Mouse (Mus musculus) embryonic facial prominence, embryonic 10.5 days (tissue): ENCODE data around the gene Irf7. TPM values are rescaled to one million over a fixed set of nuclear protein-coding genes. Genes with fewer than 3 reads are reported as not detected.

Experiments used
- DNase-seq: peaks from one replicate; pipeline ENCODE4 v3.0.0-alpha.2; 2017; ENCODE audit warnings: low spot score
- H3K27ac ChIP-seq: fragments of 300-500 bp; sonication (generic); replicated peaks from 2 replicates; pipeline ENCODE4 v1.5.1; 2016; ENCODE audit warnings: mild to moderate bottlenecking
- H3K27me3 ChIP-seq: fragments of 300-500 bp; sonication (generic); replicated peaks from 2 replicates; pipeline ENCODE4 v1.6.1; 2016; ENCODE audit warnings: low read depth, mild to moderate bottlenecking; ENCODE audit not compliant: poor library complexity, severe bottlenecking
- H3K36me3 ChIP-seq: fragments of 300-500 bp; sonication (generic); replicated peaks from 2 replicates; pipeline ENCODE4 v1.6.1; 2016; ENCODE audit warnings: mild to moderate bottlenecking, moderate library complexity
- H3K4me1 ChIP-seq: fragments of 300-500 bp; sonication (generic); 2 replicates; pipeline ENCODE4 v1.6.1; 2016
- H3K4me3 ChIP-seq: fragments of 300-500 bp; sonication (generic); 2 replicates; pipeline ENCODE4 v1.5.1; 2016; ENCODE audit warnings: mild to moderate bottlenecking, moderate library complexity
- H3K9me3 ChIP-seq: fragments of 300-500 bp; sonication (generic); 2 replicates; pipeline ENCODE4 v1.6.1; 2016; ENCODE audit warnings: mild to moderate bottlenecking
- WGBS: fragments of 180-500 bp; shearing (Covaris S2); methylation state at CpG from one replicate; pipeline ENCODE4 v1.1.7; 2016; 5-methylcytosine and 5-hydroxymethylcytosine counted together
- polyA plus RNA-seq: library from polyadenylated mRNA; unstranded; fragments of >200 nt; fragmentation: Nextera tagmentation; extraction: Ambion mirVana; gene quantifications from 2 replicates; pipeline ENCODE4 v1.2.1, GENCODE M21; 2016

Gene Irf7
- 0.34 TPM in 2 replicates for polyA plus RNA-seq

GRCm38 (mm10) chr7:141265739-141266561 is at the start of gene Irf7:
Gene Irf7, minus strand, starts transcription at chr7:141266481.
- no peaks in the 10 kb centered on the region for H3K27me3 ChIP-seq
- WGBS = 14% methylated on average over 25 of the region's 25 CpGs
- DNase-seq = no peak
- peaks cover 18% of the 10 kb centered on the region for H3K4me1 ChIP-seq
- H3K4me3 ChIP-seq = peak within 1 kb of the TSS; percentile 55
- no peaks in the 10 kb centered on the region for H3K9me3 ChIP-seq
- peaks cover 36% of the 10 kb centered on the region for H3K36me3 ChIP-seq
- no peak within 1 kb of the TSS for H3K27ac ChIP-seq

- no peak for DNase-seq
- Histone ChIP-seq H3K27ac (no peak overlapping the region), H3K27me3 (no peaks in the 10 kb centered on the region), H3K4me3 (no peak overlapping the region), H3K4me1 (no peaks in the 10 kb centered on the region), H3K9me3 (no peaks in the 10 kb centered on the region), H3K36me3 (peaks cover 100% of the 10 kb centered on the region)
- 78% methylated on average over 5 of the region's 5 CpGs for WGBS
Measured at GRCm38 (mm10) chr7:141315974-141316373, 49.7 kb upstream of the Irf7 start.

DNA sequence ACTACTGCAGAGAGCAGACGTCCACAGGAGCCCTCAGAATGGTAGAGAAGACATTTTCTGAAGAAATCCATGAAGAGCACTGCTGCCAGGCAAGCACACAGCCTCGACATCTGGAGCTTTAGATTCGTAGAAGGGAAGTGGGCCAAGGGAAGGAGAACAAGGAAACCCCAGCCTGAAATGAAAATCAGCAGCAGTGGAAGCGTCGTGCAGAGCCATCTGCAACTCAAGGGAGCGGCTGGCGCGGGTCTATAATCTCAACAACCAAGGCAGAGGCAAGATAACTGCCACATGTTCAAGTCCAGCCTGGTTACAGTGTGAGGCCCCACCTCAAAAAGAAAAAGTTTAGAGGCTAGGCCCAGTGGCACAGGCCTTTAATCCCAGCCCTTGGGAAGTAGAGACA is 48.8 kb upstream of the Irf7 start:
- no peak for DNase-seq
- no peaks in the 10 kb centered on the region for H3K9me3 ChIP-seq
- H3K4me1 ChIP-seq = no peaks in the 10 kb centered on the region
- 91% methylated on average over 8 of the region's 8 CpGs for WGBS
- H3K4me3 ChIP-seq = no peak overlapping the region
- peaks cover 100% of the 10 kb centered on the region for H3K36me3 ChIP-seq
- H3K27ac ChIP-seq = no peak overlapping the region
- no peaks in the 10 kb centered on the region for H3K27me3 ChIP-seq

GRCm38 (mm10) chr7:141314416-141314815 is 48.1 kb upstream of the Irf7 start:
- no peaks in the 10 kb centered on the region for H3K9me3 ChIP-seq
- H3K4me1 ChIP-seq = no peaks in the 10 kb centered on the region
- DNase-seq = no peak
- no peak overlapping the region for H3K27ac ChIP-seq
- H3K36me3 ChIP-seq = peaks cover 100% of the 10 kb centered on the region
- 94% methylated on average over 2 of the region's 2 CpGs for WGBS
- H3K27me3 ChIP-seq = no peaks in the 10 kb centered on the region
- H3K4me3 ChIP-seq = no peak overlapping the region

GRCm38 (mm10) chr7:141304537-141304936 is 38.3 kb upstream of the Irf7 start:
- 91% methylated on average over 4 of the region's 4 CpGs for WGBS
- DNase-seq = no peak
- Histone ChIP-seq H3K27ac (no peak overlapping the region), H3K27me3 (no peaks in the 10 kb centered on the region), H3K9me3 (no peaks in the 10 kb centered on the region), H3K36me3 (peaks cover 100% of the 10 kb centered on the region), H3K4me3 (no peak overlapping the region), H3K4me1 (no peaks in the 10 kb centered on the region)

DNA sequence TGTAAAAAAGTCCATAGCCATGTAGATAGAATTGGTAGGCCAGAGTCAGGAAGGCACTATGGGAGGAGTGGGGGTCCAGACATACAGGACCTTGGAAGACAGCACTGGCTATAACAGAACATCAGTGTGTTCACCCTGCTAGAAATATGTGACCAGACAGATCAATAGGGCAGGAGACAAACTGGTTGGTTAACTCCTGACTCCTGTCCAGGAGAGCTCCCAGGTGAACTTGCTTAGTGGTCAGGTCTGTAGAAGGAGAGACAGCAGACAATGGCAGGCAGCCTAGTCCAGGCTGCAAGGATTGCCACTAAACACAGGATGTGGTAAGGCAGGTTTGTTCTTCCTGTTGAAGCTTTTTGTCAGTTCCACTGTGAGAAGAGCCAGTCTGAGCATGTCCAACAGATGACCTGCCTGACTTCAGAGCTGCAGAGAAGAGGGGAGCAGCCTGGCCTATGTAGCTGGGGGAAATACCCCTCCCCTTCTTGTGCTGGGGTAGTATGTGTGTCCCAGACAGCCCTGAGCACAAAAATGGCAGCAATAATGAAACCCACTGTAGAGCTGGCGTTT is 36.5 kb upstream of the Irf7 start:
- no peaks in the 10 kb centered on the region for H3K4me1 ChIP-seq
- 81% methylated on average over 1 of the region's 1 CpGs for WGBS

DNA sequence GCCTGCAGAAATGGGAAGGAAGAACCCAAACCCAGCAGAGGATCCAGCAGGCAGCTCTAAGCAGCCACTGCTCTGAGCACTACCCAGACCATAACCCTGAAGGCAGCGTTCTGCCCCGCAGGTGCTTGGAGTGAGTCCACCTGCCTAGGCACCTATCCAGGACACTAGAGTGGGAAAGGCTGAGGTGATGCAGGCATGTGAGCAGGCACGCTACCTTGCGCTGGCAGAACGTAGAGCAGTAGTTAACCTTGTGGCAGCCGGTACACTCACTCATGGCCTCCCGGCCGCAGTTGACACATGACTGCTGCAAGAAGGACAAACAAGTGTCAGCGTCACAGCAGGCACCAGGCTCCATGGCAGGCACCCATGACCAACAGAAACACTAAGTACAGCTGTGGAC is 35.1 kb upstream of the Irf7 start:
- no peaks in the 10 kb centered on the region for H3K4me1 ChIP-seq
- no peaks in the 10 kb centered on the region for H3K9me3 ChIP-seq
- no peak for DNase-seq
- peaks cover 98% of the 10 kb centered on the region for H3K36me3 ChIP-seq
- no peak overlapping the region for H3K27ac ChIP-seq
- no peak overlapping the region for H3K4me3 ChIP-seq
- 94% methylated on average over 9 of the region's 9 CpGs for WGBS
- H3K27me3 ChIP-seq = peaks cover 3% of the 10 kb centered on the region

More for the DNA sequence above, 36.5 kb upstream of the Irf7 start:
- Histone ChIP-seq H3K36me3 (peaks cover 98% of the 10 kb centered on the region), H3K27ac (no peak overlapping the region), H3K9me3 (no peaks in the 10 kb centered on the region), H3K27me3 (no peaks in the 10 kb centered on the region), H3K4me3 (no peak overlapping the region)
- no peak for DNase-seq

- Histone ChIP-seq H3K27me3 (peaks cover 25% of the 10 kb centered on the region), H3K9me3 (no peaks in the 10 kb centered on the region), H3K4me1 (peaks cover 7% of the 10 kb centered on the region), H3K27ac (no peak overlapping the region), H3K4me3 (no peak overlapping the region), H3K36me3 (peaks cover 84% of the 10 kb centered on the region)
- WGBS = 92% methylated on average over 8 of the region's 8 CpGs
- no peak for DNase-seq
Measured at GRCm38 (mm10) chr7:141299175-141299574, 32.9 kb upstream of the Irf7 start.

- Histone ChIP-seq H3K9me3 (no peaks in the 10 kb centered on the region), H3K27ac (no peak overlapping the region), H3K36me3 (peaks cover 73% of the 10 kb centered on the region), H3K4me3 (no peak overlapping the region), H3K4me1 (peaks cover 18% of the 10 kb centered on the region), H3K27me3 (peaks cover 36% of the 10 kb centered on the region)
- no peak for DNase-seq
- 91% methylated on average over 3 of the region's 3 CpGs for WGBS
Measured at GRCm38 (mm10) chr7:141297926-141298650, 31.8 kb upstream of the Irf7 start.

DNA sequence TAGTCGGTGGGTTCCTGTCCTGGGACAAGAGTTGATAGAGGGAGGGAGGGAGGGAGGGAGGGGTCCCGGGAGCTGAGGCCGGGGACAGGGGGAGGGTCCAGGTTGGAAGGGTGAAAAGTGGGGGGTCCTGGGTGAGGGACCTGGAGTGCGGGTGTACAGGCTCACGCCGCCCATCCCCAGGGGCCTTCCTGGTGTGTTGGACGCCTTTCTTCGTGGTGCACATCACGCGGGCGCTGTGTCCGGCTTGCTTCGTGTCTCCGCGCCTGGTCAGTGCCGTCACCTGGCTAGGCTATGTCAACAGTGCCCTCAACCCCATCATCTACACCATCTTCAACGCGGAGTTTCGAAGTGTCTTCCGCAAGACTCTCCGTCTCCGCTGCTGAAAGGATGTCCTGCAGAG is 28.2 kb upstream of the Irf7 start:
- Histone ChIP-seq H3K4me1 (peaks cover 36% of the 10 kb centered on the region), H3K36me3 (peaks cover 37% of the 10 kb centered on the region), H3K9me3 (no peaks in the 10 kb centered on the region), H3K27ac (no peak overlapping the region), H3K4me3 (peak overlapping the region; percentile 70), H3K27me3 (peaks cover 72% of the 10 kb centered on the region)
- no peak for DNase-seq
- 5% methylated on average over 22 of the region's 22 CpGs for WGBS

- DNase-seq = peak; percentile 71
- H3K27me3 ChIP-seq = peaks cover 75% of the 10 kb centered on the region
Measured at GRCm38 (mm10) chr7:141293852-141294471, 27.7 kb upstream of the Irf7 start.

More at GRCm38 (mm10) chr7:141293852-141294471, 27.7 kb upstream of the Irf7 start:
- WGBS = under 1% methylated on average over 53 of the region's 53 CpGs
- H3K4me1 ChIP-seq = peaks cover 36% of the 10 kb centered on the region
- H3K9me3 ChIP-seq = no peaks in the 10 kb centered on the region
- peak overlapping the region; percentile 70 for H3K4me3 ChIP-seq
- H3K27ac ChIP-seq = peak overlapping the region; percentile 31
- H3K36me3 ChIP-seq = peaks cover 31% of the 10 kb centered on the region
